In genomic region chrX:21088983-21089866, GRCm38 (mm10) we compare ENCODE assay signal across 8 mouse cellular contexts. TPM values are rescaled to one million over a fixed set of nuclear protein-coding genes. Genes with fewer than 3 reads are reported as not detected.
DNase-seq lines count a peak whose midpoint lies in the region; ATAC-seq and TF ChIP-seq lines count a peak whose summit lies in the region.

Gene Zfp300 (minus strand): TSS chrX:21089527.

- peak; percentile 95 for ATAC-seq in cerebellum, adult (ENCODE audit: insufficient number of reproducible peaks, low FRiP score, low TSS enrichment)
- peak; percentile 94 for ATAC-seq in forebrain, embryonic 15.5 days (replicated peaks)
- no peak for ATAC-seq in liver, embryonic 15.5 days (ENCODE audit: insufficient read depth)
- peak; percentile 90 for ATAC-seq in neural tube, embryonic 11.5 days (ENCODE audit: insufficient read depth, low FRiP score, low TSS enrichment)

- intact Hi-C loops in heart, postnatal 25 days (cut with DNase I), result no loop called here

- no peak within 1 kb of the TSS for H3K27ac ChIP-seq in ES-Bruce4 (ENCODE audit: insufficient read depth, low read length)
- peak within 1 kb of the TSS; percentile 92 for H3K27ac ChIP-seq in forebrain, embryonic 15.5 days (replicated peaks)
- no peak within 1 kb of the TSS for H3K27ac ChIP-seq in liver, embryonic 15.5 days (replicated peaks)
- H3K27ac ChIP-seq in neural tube, embryonic 11.5 days (ENCODE audit: low read depth, low read length), result 0 out of 2 replicates have a peak within 1 kb of the TSS, but pooled peaks have one; percentile 8

- peak within 1 kb of the TSS; percentile 45 for H3K4me2 ChIP-seq in forebrain, embryonic 15.5 days (replicated peaks)
- peak within 1 kb of the TSS; percentile 61 for H3K4me2 ChIP-seq in liver, embryonic 15.5 days
- H3K4me2 ChIP-seq in neural tube, embryonic 11.5 days (ENCODE audit: low read depth), result peak within 1 kb of the TSS; percentile 42

- no peaks in the 10 kb centered on the region for H3K9me3 ChIP-seq in ES-Bruce4 (replicated peaks; ENCODE audit: control insufficient read depth, insufficient read depth, low read length, poor library complexity, severe bottlenecking)
- no peaks in the 10 kb centered on the region for H3K9me3 ChIP-seq in forebrain, embryonic 15.5 days
- no peaks in the 10 kb centered on the region for H3K9me3 ChIP-seq in liver, embryonic 15.5 days (replicated peaks)
- no peaks in the 10 kb centered on the region for H3K9me3 ChIP-seq in neural tube, embryonic 11.5 days (ENCODE audit: control insufficient read depth, low read length)

- no peak for TF ChIP-seq CTCF in ES-Bruce4 (IDR thresholded peaks at IDR 0.05; ENCODE audit: low read depth, low read length)

- H3K27me3 ChIP-seq in ES-Bruce4 (ENCODE audit: control insufficient read depth, insufficient read depth, low read length, poor library complexity, severe bottlenecking), result no peaks in the 10 kb centered on the region
- no peaks in the 10 kb centered on the region for H3K27me3 ChIP-seq in forebrain, embryonic 15.5 days
- H3K27me3 ChIP-seq in liver, embryonic 15.5 days, result no peaks in the 10 kb centered on the region
- no peaks in the 10 kb centered on the region for H3K27me3 ChIP-seq in neural tube, embryonic 11.5 days (ENCODE audit: control insufficient read depth, insufficient read depth, low read length)

- TF ChIP-seq POLR2A in ES-Bruce4 (IDR thresholded peaks at IDR 0.05; ENCODE audit: insufficient read depth, low read length), result no peak

- peak within 1 kb of the TSS; percentile 63 for H3K4me3 ChIP-seq in ES-Bruce4 (ENCODE audit: low read depth, low read length)
- H3K4me3 ChIP-seq in forebrain, embryonic 15.5 days, result peak within 1 kb of the TSS; percentile 46
- peak within 1 kb of the TSS; percentile 50 for H3K4me3 ChIP-seq in liver, embryonic 15.5 days (replicated peaks)
- H3K4me3 ChIP-seq in neural tube, embryonic 11.5 days (ENCODE audit: low read depth, low read length), result peak within 1 kb of the TSS; percentile 39

- no peaks in the 10 kb centered on the region for H3K36me3 ChIP-seq in ES-Bruce4 (ENCODE audit: control insufficient read depth, insufficient read depth, low read length, poor library complexity, severe bottlenecking)
- no peaks in the 10 kb centered on the region for H3K36me3 ChIP-seq in forebrain, embryonic 15.5 days
- no peaks in the 10 kb centered on the region for H3K36me3 ChIP-seq in liver, embryonic 15.5 days (replicated peaks)
- H3K36me3 ChIP-seq in neural tube, embryonic 11.5 days (ENCODE audit: control insufficient read depth, insufficient read depth, low read length), result no peaks in the 10 kb centered on the region

- H3K4me1 ChIP-seq in ES-Bruce4 (ENCODE audit: control insufficient read depth, insufficient read depth, low read length), result no peaks in the 10 kb centered on the region
- 0 out of 2 replicates have a peak, but pooled peaks cover 4% of the 10 kb centered on the region for H3K4me1 ChIP-seq in forebrain, embryonic 15.5 days
- H3K4me1 ChIP-seq in liver, embryonic 15.5 days (replicated peaks), result no peaks in the 10 kb centered on the region
- no peaks in the 10 kb centered on the region for H3K4me1 ChIP-seq in neural tube, embryonic 11.5 days (ENCODE audit: control insufficient read depth, insufficient read depth, low read length)

- WGBS in forebrain, embryonic 15.5 days, result 23% methylated on average over 27 of the region's 27 CpGs
- 15% methylated on average over 27 of the region's 27 CpGs for WGBS in large intestine, adult 2 months
- WGBS in liver, embryonic 15.5 days (ENCODE audit: insufficient replicate concordance), result 17% methylated on average over 27 of the region's 27 CpGs
- WGBS in neural tube, embryonic 11.5 days, result 25% methylated on average over 27 of the region's 27 CpGs

- peak within 1 kb of the TSS; percentile 52 for H3K9ac ChIP-seq in ES-Bruce4 (ENCODE audit: low read depth, poor library complexity, severe bottlenecking)
- H3K9ac ChIP-seq in forebrain, embryonic 15.5 days (replicated peaks), result peak within 1 kb of the TSS; percentile 57
- no peak within 1 kb of the TSS for H3K9ac ChIP-seq in liver, embryonic 15.5 days
- H3K9ac ChIP-seq in neural tube, embryonic 11.5 days (ENCODE audit: low read length), result peak within 1 kb of the TSS; percentile 42

- TF ChIP-seq EP300 in ES-Bruce4 (IDR thresholded peaks at IDR 0.05; ENCODE audit: insufficient read depth, low read depth, low read length), result no peak

- peak; percentile 29 for DNase-seq in heart, postnatal 25 days (ENCODE audit: low spot score)
- DNase-seq in large intestine, adult 2 months (ENCODE audit: low read depth, low spot score), result peak; percentile 4
- peak; percentile 72 for DNase-seq in neural tube, embryonic 11.5 days (ENCODE audit: low spot score)
- DNase-seq in telencephalon, adult 2 months (ENCODE audit: low read depth, low spot score), result peak; percentile 79

RNA-seq across cellular contexts. Expression of gene Zfp300, which starts in this region (rescaled TPM):
- not detected in 2 replicates for polyA plus RNA-seq in ES-Bruce4 (2011; ENCODE audit: insufficient read depth, insufficient read length, low read depth, missing spikeins)
- 2.3 and 3.5 TPM in 2 replicates for polyA plus RNA-seq in forebrain, embryonic 15.5 days (2015; fragmentation: Nextera tagmentation; extraction: Ambion mirVana)
- under 1 TPM; 0.56 to 0.78 TPM for total RNA-seq in heart, postnatal 25 days (2021)
- not detected in 2 replicates for polyA plus RNA-seq in large intestine, adult 2 months (2012; rRNA removed)
- 0.06 and 0.14 TPM in 2 replicates for polyA plus RNA-seq in liver, embryonic 15.5 days (2015; fragmentation: Nextera tagmentation; extraction: Ambion mirVana)
- 2.5 TPM in 2 replicates for polyA plus RNA-seq in neural tube, embryonic 11.5 days (2014; fragmentation: Nextera tagmentation; extraction: Ambion mirVana)

Comparison
In these comparisons a context has a peak if more than half of its experiments do, and no peak if none do; other contexts are left out.
1. Peak in DNase-seq in heart, postnatal 25 days; RNA of the gene not detected or under 1 TPM.
2. Peak in DNase-seq in large intestine, adult 2 months; RNA of the gene not detected or under 1 TPM.
3. H3K27ac ChIP-seq: peak in forebrain, embryonic 15.5 days (single experiment) and neural tube, embryonic 11.5 days (single experiment); none in ES-Bruce4 (single experiment) and liver, embryonic 15.5 days (single experiment).
4. DNase-seq: peak in every context shown above with its lines; median percentile 79 in telencephalon, adult 2 months; 72 in neural tube, embryonic 11.5 days; 29 in heart, postnatal 25 days; 4 in large intestine, adult 2 months.
5. Peak in every context shown above with its lines, with median percentiles within 50 percentile points of each other: H3K4me3 ChIP-seq and H3K4me2 ChIP-seq.